ENCODE assay signal across 8 mouse cellular contexts in the genomic region with DNA sequence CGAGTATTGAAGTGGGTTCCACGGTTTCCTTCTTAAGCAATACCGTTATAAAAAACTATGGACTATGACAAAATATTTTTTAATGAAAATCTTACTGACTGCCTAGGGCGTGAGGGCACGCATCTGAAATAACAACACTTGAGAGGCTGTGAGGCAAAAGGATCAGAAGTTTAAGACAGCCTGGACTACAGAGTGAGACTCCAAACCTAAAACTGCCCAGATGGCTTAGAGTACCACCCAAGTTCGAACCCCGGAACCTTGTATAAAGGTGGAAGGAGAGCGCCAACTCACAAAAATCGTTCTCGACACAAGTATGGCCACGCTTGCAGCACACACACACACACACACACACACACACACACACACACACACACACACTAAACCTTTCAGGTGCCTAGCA. TPM values are rescaled to one million over a fixed set of nuclear protein-coding genes. Genes with fewer than 3 reads are reported as not detected.
DNase-seq lines count a peak whose midpoint lies in the region; ATAC-seq and TF ChIP-seq lines count a peak whose summit lies in the region.

No protein-coding gene starts in this region.

- peak overlapping the region; percentile 92; the same call in 1 of the 2 replicates for H3K4me3 ChIP-seq in testis, adult 2 months (ENCODE audit: control insufficient read depth, low read depth, low read length)
- peak overlapping the region; percentile 84 for H3K4me3 ChIP-seq in liver, embryonic 12.5 days

- no peaks in the 10 kb centered on the region for H3K9me3 ChIP-seq in liver, embryonic 12.5 days (replicated peaks)

- no peaks in the 10 kb centered on the region for H3K27me3 ChIP-seq in testis, adult 2 months (ENCODE audit: control insufficient read depth, insufficient read depth, low read length)
- H3K27me3 ChIP-seq in liver, embryonic 12.5 days (replicated peaks), result 0 out of 2 replicates have a peak, but pooled peaks cover under 1% of the 10 kb centered on the region

- no peak for TF ChIP-seq CTCF in testis, adult 2 months (IDR thresholded peaks at IDR 0.05; ENCODE audit: control insufficient read depth, insufficient read depth, insufficient replicate concordance, low read depth, low read length)

- no peak for TF ChIP-seq POLR2A in testis, adult 2 months (IDR thresholded peaks at IDR 0.05; ENCODE audit: control insufficient read depth, low read depth, low read length)

- peaks cover 13% of the 10 kb centered on the region for H3K4me1 ChIP-seq in testis, adult 2 months (ENCODE audit: control insufficient read depth, insufficient read depth, low read length)
- H3K4me1 ChIP-seq in liver, embryonic 12.5 days, result peaks cover 17% of the 10 kb centered on the region

- ATAC-seq in liver, embryonic 12.5 days, result no peak

- WGBS in liver, embryonic 12.5 days (ENCODE audit: insufficient replicate concordance), result 34% methylated on average over 11 of the region's 11 CpGs

- peak overlapping the region; percentile 11; the same call in 1 of the 2 replicates for H3K27ac ChIP-seq in testis, adult 2 months (ENCODE audit: control insufficient read depth, insufficient read depth, low read depth, low read length)
- H3K27ac ChIP-seq in liver, embryonic 12.5 days, result no peak overlapping the region; the same call in 1 of the 2 replicates

- peak; percentile 35 for DNase-seq in cerebellum, adult 9-11 months
- no peak for DNase-seq in cerebellum, adult 8-10 months
- DNase-seq in testis, postnatal 10 days (ENCODE audit: low spot score), result no peak
- no peak for DNase-seq in spleen, postnatal 36 days (ENCODE audit: low spot score in 2 of 2)
- DNase-seq in spleen, postnatal 10 days (ENCODE audit: low spot score in 2 of 2), result no peak
- no peak for DNase-seq in left cerebral cortex, postnatal 10 days (ENCODE audit: extremely low spot score in 1 of 2, low spot score in 2 of 2)

- H3K36me3 ChIP-seq in testis, adult 2 months (ENCODE audit: control insufficient read depth, insufficient read depth, low read length), result no peaks in the 10 kb centered on the region
- peaks cover 20% of the 10 kb centered on the region for H3K36me3 ChIP-seq in liver, embryonic 12.5 days

- peak overlapping the region; percentile 78 for H3K9ac ChIP-seq in liver, embryonic 12.5 days

- peak overlapping the region; percentile 87 for H3K4me2 ChIP-seq in liver, embryonic 12.5 days

- intact Hi-C loops in left cerebral cortex, postnatal 10 days (cut with DNase I), result no loop called here

RNA-seq across cellular contexts. Expression of a gene that starts 0.4 kb away (rescaled TPM):
- 26.5 and 28.7 TPM in 2 replicates for polyA plus RNA-seq in testis, adult 2 months (2012; rRNA removed)
- 62.8 and 64.2 TPM in 2 replicates for polyA plus RNA-seq in liver, embryonic 12.5 days (2016; fragmentation: Nextera tagmentation; extraction: Ambion mirVana)
- total RNA-seq in left cerebral cortex, postnatal 10 days (2021), result 10 to 100 TPM; 81.8 to 90.4 TPM

RNA-seq across cellular contexts. Expression of a gene that starts 10.4 kb away (rescaled TPM):
- 0.54 and 0.57 TPM in 2 replicates for polyA plus RNA-seq in testis, adult 2 months (2012; rRNA removed)
- 2.2 and 2.5 TPM in 2 replicates for polyA plus RNA-seq in liver, embryonic 12.5 days (2016; fragmentation: Nextera tagmentation; extraction: Ambion mirVana)
- 1 to 10 TPM; 7.6 to 8.0 TPM for total RNA-seq in left cerebral cortex, postnatal 10 days (2021)

RNA-seq across cellular contexts. Expression of a gene that starts 28.0 kb away (rescaled TPM):
- polyA plus RNA-seq in testis, adult 2 months (2012; rRNA removed), result 192 and 208 TPM in 2 replicates
- 31.5 and 35.4 TPM in 2 replicates for polyA plus RNA-seq in liver, embryonic 12.5 days (2016; fragmentation: Nextera tagmentation; extraction: Ambion mirVana)
- total RNA-seq in left cerebral cortex, postnatal 10 days (2021), result 100 to 1,000 TPM; 140 to 148 TPM
